Mouse (Mus musculus) CH12.LX (cell line): ENCODE measurements around the gene Tmem19. TPM values are rescaled to one million over a fixed set of nuclear protein-coding genes. Genes with fewer than 3 reads are reported as not detected.

Experiments
- DNase-seq: peaks from one replicate; pipeline ENCODE4 v3.0.0-alpha.2; 2013; ENCODE audit errors: extremely low read depth
- H3K27ac ChIP-seq: 2 replicates; pipeline ENCODE4 v1.5.1; 2012; ENCODE audit warnings: low read depth, mild to moderate bottlenecking, control low read depth, moderate library complexity; ENCODE audit not compliant: insufficient read depth
- H3K27me3 ChIP-seq: replicated peaks from 2 replicates; pipeline ENCODE3; 2012; ENCODE audit warnings: inconsistent platforms
- H3K36me3 ChIP-seq, 2 experiments: replicated peaks in 1 of 2; 2 replicates each; pipeline versions ENCODE3 to v1.6.1; 2012; ENCODE audit warnings: inconsistent platforms in 1 of 2, low read length in 1 of 2, mild to moderate bottlenecking in 1 of 2, mixed read lengths in 1 of 2, moderate library complexity in 1 of 2; ENCODE audit not compliant: control insufficient read depth in 1 of 2, insufficient read depth in 1 of 2
- H3K4me1 ChIP-seq, 2 experiments: 2 replicates each; pipeline ENCODE4 v1.6.1; 2012; ENCODE audit warnings: inconsistent platforms in 1 of 2, moderate library complexity in 1 of 2; ENCODE audit not compliant: insufficient read depth in 2 of 2, control insufficient read depth in 1 of 2
- H3K4me2 ChIP-seq: 2 replicates; pipeline ENCODE4 v1.6.1; 2012; ENCODE audit warnings: low read depth, mild to moderate bottlenecking, control low read depth; ENCODE audit not compliant: poor library complexity, insufficient read depth, severe bottlenecking
- H3K4me3 ChIP-seq, 3 experiments: fragments of 150-350 bp in 1 of 3; sonication (generic) in 1 of 3; replicated peaks in 1 of 3; 2 replicates each; pipeline versions ENCODE3 to v1.5.1; 2011 to 2012; ENCODE audit warnings: low read depth in 2 of 3, low read length in 2 of 3, mild to moderate bottlenecking in 2 of 3, moderate library complexity in 2 of 3, control low read depth in 1 of 3, improper control_type of control experiment in 1 of 3, inconsistent platforms in 1 of 3, mixed read lengths in 1 of 3; ENCODE audit not compliant: poor library complexity in 1 of 3
- H3K79me2 ChIP-seq: replicated peaks from 2 replicates; pipeline ENCODE4 v1.6.1; 2012; ENCODE audit warnings: mild to moderate bottlenecking, moderate library complexity; ENCODE audit not compliant: control insufficient read depth, poor library complexity, insufficient read depth, severe bottlenecking; ENCODE audit errors: extremely low read depth
- H3K9ac ChIP-seq: 2 replicates; pipeline ENCODE4 v1.6.1; 2012; ENCODE audit warnings: low read depth, mild to moderate bottlenecking, control low read depth, moderate library complexity; ENCODE audit not compliant: insufficient read depth
- H3K9me3 ChIP-seq: replicated peaks from 2 replicates; pipeline ENCODE3; 2012; ENCODE audit warnings: low read length, inconsistent platforms, mixed read lengths
- CTCF ChIP-seq, 2 experiments: IDR thresholded peaks in 1 of 2; conservative IDR thresholded peaks in 1 of 2; 2 replicates each; pipeline ENCODE4 v1.5.1; 2011 to 2012; ENCODE audit warnings: low read depth in 2 of 2, low read length in 2 of 2, improper control_type of control experiment in 1 of 2, inconsistent platforms in 1 of 2, mild to moderate bottlenecking in 1 of 2, moderate library complexity in 1 of 2
- E2F4 ChIP-seq: IDR thresholded peaks from 2 replicates; pipeline ENCODE4 v1.6.1; 2011; ENCODE audit warnings: low read depth, low read length, improper control_type of control experiment; ENCODE audit not compliant: insufficient replicate concordance
- GABPA ChIP-seq: IDR thresholded peaks from 2 replicates; pipeline ENCODE4 v1.6.1; 2012; ENCODE audit warnings: low read depth, low read length, improper control_type of control experiment, inconsistent platforms; ENCODE audit not compliant: insufficient replicate concordance
- JUN ChIP-seq: IDR thresholded peaks from 2 replicates; pipeline ENCODE4 v1.6.1; 2011; ENCODE audit warnings: low read depth, mild to moderate bottlenecking, low read length, improper control_type of control experiment, moderate library complexity; ENCODE audit not compliant: insufficient read depth
- JUND ChIP-seq: conservative IDR thresholded peaks from 2 replicates; pipeline ENCODE4 v1.6.1; 2011; ENCODE audit warnings: low read depth, low read length, improper control_type of control experiment
- KAT2A ChIP-seq: IDR thresholded peaks from 2 replicates; pipeline ENCODE4 v1.6.1; 2012; ENCODE audit warnings: low read length, improper control_type of control experiment, inconsistent platforms; ENCODE audit not compliant: insufficient replicate concordance
- MAZ ChIP-seq: IDR thresholded peaks from 2 replicates; pipeline ENCODE4 v1.6.1; 2012; ENCODE audit warnings: low read depth, mild to moderate bottlenecking, inconsistent platforms, low read length, improper control_type of control experiment, moderate library complexity
- MEF2A ChIP-seq: IDR thresholded peaks from 2 replicates; pipeline ENCODE4 v1.6.1; 2014; ENCODE audit warnings: low read depth, mild to moderate bottlenecking, inconsistent platforms, low read length, improper control_type of control experiment, borderline replicate concordance
- MXI1 ChIP-seq: IDR thresholded peaks from 2 replicates; pipeline ENCODE4 v1.6.1; 2011; ENCODE audit warnings: mild to moderate bottlenecking, low read depth, low read length, improper control_type of control experiment
- MYC ChIP-seq: IDR thresholded peaks from 2 replicates; pipeline ENCODE4 v1.6.1; 2011; ENCODE audit warnings: low read depth, mild to moderate bottlenecking, improper control_type of control experiment, low read length
- NELFE ChIP-seq: IDR thresholded peaks from 2 replicates; pipeline ENCODE4 v1.6.1; 2011; ENCODE audit warnings: low read depth, low read length, improper control_type of control experiment
- NRF1 ChIP-seq: IDR thresholded peaks from 2 replicates; pipeline ENCODE4 v1.6.1; 2014; ENCODE audit warnings: low read depth, mild to moderate bottlenecking, inconsistent platforms, low read length, improper control_type of control experiment, moderate library complexity
- PAX5 ChIP-seq: IDR thresholded peaks from 2 replicates; pipeline ENCODE4 v1.6.1; 2012; ENCODE audit warnings: low read length, inconsistent platforms, mixed read lengths
- SIN3A ChIP-seq: IDR thresholded peaks from 2 replicates; pipeline ENCODE4 v1.6.1; 2012; ENCODE audit warnings: low read length, improper control_type of control experiment, inconsistent platforms
- TBP ChIP-seq: conservative IDR thresholded peaks from 2 replicates; pipeline ENCODE4 v1.6.1; 2011; ENCODE audit warnings: low read depth, low read length, improper control_type of control experiment
- TCF12 ChIP-seq: IDR thresholded peaks from 2 replicates; pipeline ENCODE4 v1.6.1; 2014; ENCODE audit warnings: low read depth, mild to moderate bottlenecking, inconsistent platforms, low read length, improper control_type of control experiment
- USF1 ChIP-seq: IDR thresholded peaks from 2 replicates; pipeline ENCODE4 v1.6.1; 2014; ENCODE audit warnings: low read depth, mild to moderate bottlenecking, inconsistent platforms, low read length, improper control_type of control experiment
- ZMIZ1 ChIP-seq: IDR thresholded peaks from 2 replicates; pipeline ENCODE4 v1.6.1; 2012; ENCODE audit warnings: low read depth, mild to moderate bottlenecking, inconsistent platforms, low read length, improper control_type of control experiment
- dilution Hi-C: fragments of 300-500 bp; cut with MboI; formaldehyde crosslinking; loops from 2 replicates; pipeline ENCODE4 v1.14.3; 2020; ENCODE audit warnings: low sequenced_read_pairs; ENCODE audit not compliant: extremely low pct_unique_long_range_greater_than_20kb, extremely low pct_ligation_motif_present
- in situ Hi-C: fragments of 300-500 bp; cut with MboI; formaldehyde crosslinking; loops from 3 replicates; pipeline ENCODE4 v1.14.3; 2019; ENCODE audit warnings: low sequenced_read_pairs, low pct_ligation_motif_present, low pct_unique_long_range_greater_than_20kb, mixed read lengths
- polyA plus RNA-seq: library from polyadenylated mRNA; unstranded; fragments of >175 nt; gene quantifications from 2 replicates; pipeline ENCODE4 v1.2.1, GENCODE M21; 2012; ENCODE audit warnings: low read depth; ENCODE audit not compliant: insufficient read length
- total RNA-seq, 2 experiments: library from RNA; depleted of rRNA; stranded (reverse); fragments of 300-350 nt in 1 of 2; fragments of >200 nt in 1 of 2; gene quantifications; 2 replicates each; pipeline ENCODE4 v1.2.3; 2012 to 2014

The Tmem19 gene
- total and polyA plus RNA-seq, 3 experiments, result 25.7 to 29.3 (median 26.0) TPM

DNA sequence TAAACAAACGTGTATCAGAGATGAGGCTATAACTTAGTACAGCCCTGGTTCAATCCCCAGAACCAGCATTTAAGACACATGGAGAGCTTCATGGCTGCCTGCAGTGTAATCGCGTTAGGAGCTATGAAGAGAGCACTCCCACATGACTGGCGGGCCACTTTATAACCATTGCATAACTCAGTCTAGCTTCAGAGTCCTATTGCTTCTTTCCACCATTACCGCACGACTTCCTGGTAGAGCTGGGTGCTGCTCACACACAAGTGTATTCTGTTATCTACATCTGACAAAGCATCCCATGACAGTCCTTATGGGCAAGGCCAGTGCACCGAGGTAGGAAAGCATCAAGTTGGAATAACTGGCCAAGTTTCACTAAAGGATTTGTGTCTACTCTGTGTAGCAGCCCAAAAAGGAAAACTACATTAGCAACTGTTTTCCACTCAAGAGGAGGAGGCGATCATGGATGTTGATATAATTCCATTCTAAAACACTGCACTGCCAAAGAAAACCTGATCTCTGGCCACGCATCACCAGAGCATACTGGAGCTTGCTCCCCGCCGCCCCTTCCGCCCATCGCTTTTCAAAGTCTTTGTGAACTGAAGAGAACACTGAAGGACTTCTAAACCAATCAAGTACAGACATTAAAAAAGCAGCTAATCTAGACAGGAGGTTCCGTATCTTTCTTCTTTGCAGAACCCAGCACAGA is 50.9 kb downstream of the Tmem19 start:
- H3K27me3 ChIP-seq, result no peaks in the 10 kb centered on the region
- H3K9me3 ChIP-seq, result no peaks in the 10 kb centered on the region
- peak overlapping the region; percentile 66 for H3K27ac ChIP-seq
- peak overlapping the region; percentile 63; the same call in 1 of the 2 replicates for H3K9ac ChIP-seq
- peak overlapping the region; percentile 98 for H3K4me2 ChIP-seq
- H3K79me2 ChIP-seq, result peaks cover 75% of the 10 kb centered on the region
- TF ChIP-seq ZMIZ1, result peak; percentile 32; the same call in 1 of the 2 replicates
- TF ChIP-seq SIN3A, result peak; percentile 56; the same call in 1 of the 2 replicates
- no peak for TF ChIP-seq KAT2A
- TF ChIP-seq MXI1, result peak; percentile 34; the same call in 1 of the 2 replicates
- H3K4me1 ChIP-seq, result peaks cover 6 to 49% of the 10 kb centered on the region in 2 experiments
- no peak for DNase-seq
- in situ Hi-C loops, result loop anchor here (10.0 kb wide), 1 partner anchor 303 kb away; no protein-coding TSS in a partner anchor
- peak overlapping the region; percentile 15 to 84 (median 46) for H3K4me3 ChIP-seq
- peaks cover 7 to 53% of the 10 kb centered on the region in 2 experiments for H3K36me3 ChIP-seq
- dilution Hi-C loops, result no loop called here

DNA sequence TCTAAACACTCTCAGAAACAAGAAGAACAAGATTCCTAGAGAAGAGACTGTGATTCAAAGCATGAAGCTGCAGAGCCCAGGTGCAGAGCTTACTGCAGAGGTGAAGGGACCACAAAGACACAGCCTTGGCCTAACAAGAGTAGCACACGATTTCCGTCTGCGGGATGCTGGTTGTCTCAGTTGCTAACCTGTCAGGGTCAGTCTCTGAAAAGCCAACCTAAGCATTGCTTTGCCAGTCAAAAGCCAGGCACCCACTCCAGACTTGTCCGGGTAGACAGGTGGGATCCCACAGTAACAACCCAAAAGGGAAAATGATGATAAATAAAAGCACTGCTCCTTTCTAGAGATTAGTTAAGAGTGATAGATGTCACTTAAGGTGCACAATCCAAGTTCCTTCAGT is 53.1 kb downstream of the Tmem19 start:
- Histone ChIP-seq H3K9ac (peak overlapping the region; percentile 63; the same call in 1 of the 2 replicates), H3K9me3 (no peaks in the 10 kb centered on the region), H3K27ac (no peak overlapping the region), H3K27me3 (no peaks in the 10 kb centered on the region), H3K79me2 (peaks cover 96% of the 10 kb centered on the region), H3K4me1 (peaks cover 6 to 54% of the 10 kb centered on the region in 2 experiments), H3K36me3 (peaks cover 10 to 70% of the 10 kb centered on the region in 2 experiments), H3K4me2 (peak overlapping the region; percentile 32; the same call in 1 of the 2 replicates), H3K4me3 (no peak overlapping the region)
- in situ Hi-C loops, result no loop called here
- dilution Hi-C loops, result no loop called here
- no peak for DNase-seq
- TF ChIP-seq TCF12 (no peak), MAZ (no peak), NELFE (no peak), CTCF (conservative IDR thresholded peaks at IDR 0.05 in 1 of 2, IDR thresholded peaks at IDR 0.05 in 1 of 2; ENCODE audit: low read depth in 2 of 2, low read length in 2 of 2) (no peak)

- H3K4me1 ChIP-seq, result peaks cover 6 to 49% of the 10 kb centered on the region in 2 experiments
- H3K4me3 ChIP-seq, result no peak overlapping the region
- H3K36me3 ChIP-seq, result peaks cover 18 to 78% of the 10 kb centered on the region in 2 experiments
- DNase-seq, result no peak
- no peak overlapping the region for H3K27ac ChIP-seq
- in situ Hi-C loops (no loop called here), dilution Hi-C loops (no loop called here)
- peaks cover 91% of the 10 kb centered on the region for H3K79me2 ChIP-seq
- no peaks in the 10 kb centered on the region for H3K9me3 ChIP-seq
- TF ChIP-seq MYC (no peak), JUND (no peak), GABPA (no peak), E2F4 (no peak), NELFE (no peak), CTCF (conservative IDR thresholded peaks at IDR 0.05 in 1 of 2, IDR thresholded peaks at IDR 0.05 in 1 of 2; ENCODE audit: low read depth in 2 of 2, low read length in 2 of 2) (no peak), USF1 (no peak), NRF1 (no peak), ZMIZ1 (no peak), TBP (no peak), MEF2A (no peak), JUN (no peak), PAX5 (no peak)
- H3K9ac ChIP-seq, result no peak overlapping the region
- H3K27me3 ChIP-seq, result no peaks in the 10 kb centered on the region
- H3K4me2 ChIP-seq, result no peak overlapping the region
Observed at GRCm38 (mm10) chr10:115307331-115307875, 54.9 kb downstream of the Tmem19 start.
